Mouse (Mus musculus) cerebellum, postnatal 10 days (tissue): ENCODE measurements around the gene Cabp2.
A peak's percentile ranks its signal among the peaks of the same experiment; 100 is the strongest.
"Not testable (repeated sequence)": the region's sequence is repeated elsewhere in the genome, so short reads cannot be mapped to it uniquely, and the experiment has no call there.

ENCODE experiments used
- DNase-seq, 2 experiments: peaks; one replicate each; pipeline ENCODE4 v3.0.0; 2021; ENCODE audit warnings: mixed read lengths in 2 of 2

Cabp2 gene

DNA sequence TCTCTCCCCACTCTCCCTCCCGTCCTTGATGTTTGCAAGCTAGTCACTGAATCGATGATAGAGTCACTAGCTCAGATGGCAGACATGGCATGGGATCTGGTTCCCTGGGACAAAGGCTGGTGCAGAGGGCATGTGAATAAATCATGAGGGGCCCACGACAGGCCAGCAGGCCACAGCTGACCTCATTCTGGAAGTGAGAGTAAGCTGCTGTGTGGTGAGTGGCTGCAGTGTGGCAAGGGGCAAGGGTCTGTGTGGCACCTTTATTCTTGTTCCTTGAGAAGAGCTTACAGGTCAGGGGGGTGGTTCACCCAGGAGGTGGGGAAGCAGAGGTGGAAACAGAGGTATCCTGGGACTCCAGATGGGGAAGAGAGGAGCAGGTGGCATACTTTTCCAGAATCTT, at the start of gene Cabp2:
TSS of gene Cabp2 (plus strand) at position 185 of the 400 bp plus-strand sequence.
- DNase-seq: no peak

DNA sequence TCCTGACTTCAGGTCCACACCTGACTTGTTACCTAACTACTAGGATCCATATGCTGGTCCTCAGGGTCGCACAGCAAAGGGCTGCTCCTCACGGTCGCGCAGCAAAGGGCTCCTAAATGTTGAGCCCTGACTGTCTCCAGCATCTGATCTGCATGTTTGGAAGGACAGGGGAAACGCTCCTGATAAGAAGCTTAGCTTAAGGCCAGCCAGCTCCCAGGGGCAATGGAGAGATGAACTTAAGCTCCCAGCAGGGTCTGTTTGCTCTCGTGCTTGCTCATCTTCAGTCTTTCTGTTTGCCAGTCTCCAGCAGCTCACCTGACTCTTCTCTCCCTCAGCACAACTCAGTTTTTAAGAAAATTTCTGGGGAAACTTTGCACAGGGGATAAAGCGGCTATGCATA, 48.7 kb upstream of the Cabp2 start:
- no peak for DNase-seq

DNA sequence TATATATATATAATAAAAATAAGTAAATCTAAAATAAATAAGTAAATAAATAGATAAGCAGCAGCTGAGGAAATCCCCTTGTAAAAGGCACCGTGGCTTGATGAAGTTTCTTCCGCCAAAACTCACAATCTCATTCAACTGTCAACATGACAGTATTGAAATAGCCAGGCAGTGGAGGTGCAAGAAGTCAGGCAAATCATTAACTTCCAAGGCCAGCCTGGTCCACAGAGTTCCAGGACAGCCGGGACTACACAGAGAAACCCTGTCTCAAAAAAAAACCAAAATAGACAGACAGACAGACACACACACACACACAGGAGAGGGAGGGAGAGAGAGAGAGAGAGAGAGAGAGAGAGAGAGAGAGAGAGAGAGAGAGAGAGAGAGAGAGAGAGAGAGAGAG, 48.1 kb upstream of the Cabp2 start:
- no peak for DNase-seq

DNA sequence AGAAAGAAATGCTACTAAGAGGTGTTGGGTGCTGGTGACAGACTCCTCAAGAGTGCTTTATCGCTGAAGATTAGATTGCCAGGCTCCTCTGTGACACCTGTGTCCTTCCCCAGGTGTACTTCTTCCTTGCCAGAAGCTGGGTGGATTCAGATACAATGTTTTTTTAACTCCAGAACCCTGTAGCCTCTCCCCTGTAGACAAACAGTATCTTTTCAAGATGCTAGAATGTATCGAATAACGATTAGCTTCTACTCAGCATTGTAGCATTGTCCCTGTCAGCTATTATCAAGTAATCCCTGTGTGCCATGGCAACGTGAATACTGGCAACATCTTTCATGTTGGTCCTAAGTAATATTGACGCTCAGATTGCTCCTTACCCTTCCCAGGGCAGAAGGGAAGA, 47.6 kb upstream of the Cabp2 start:
- DNase-seq: no peak

DNA sequence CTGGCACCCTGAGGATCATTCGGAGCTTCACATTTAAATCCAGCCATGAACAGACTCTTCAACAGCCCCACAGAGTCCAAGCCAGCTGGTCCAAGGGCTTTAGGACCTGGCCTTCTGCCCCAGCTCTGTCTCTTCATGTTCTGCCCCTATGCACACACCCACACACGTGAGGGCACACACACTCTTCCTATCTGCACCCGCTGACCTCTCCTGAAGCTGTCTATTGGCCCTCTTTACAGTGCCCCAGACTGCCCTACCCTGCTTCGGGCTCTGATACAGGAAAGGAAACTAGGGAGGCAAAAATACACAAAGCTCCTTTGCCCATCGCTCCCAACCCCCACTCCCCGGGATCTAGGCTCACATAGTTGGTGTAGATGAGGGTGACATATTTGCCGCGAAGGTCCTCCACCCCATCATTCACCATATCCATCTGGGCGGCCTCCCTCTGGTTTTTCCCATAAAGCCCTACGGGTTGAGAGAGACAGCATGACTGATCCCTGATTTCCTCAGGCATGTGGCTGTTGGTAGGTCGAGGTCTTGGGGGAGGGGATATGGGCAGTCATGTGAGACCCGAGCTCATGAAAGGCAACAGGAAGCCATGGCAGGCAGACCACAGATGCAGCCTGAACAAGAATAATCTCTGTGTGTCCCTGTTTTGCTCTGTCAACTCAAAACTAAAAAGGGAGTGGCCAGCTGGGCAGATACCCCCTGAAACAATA, 44.9 kb upstream of the Cabp2 start:
- no peak for DNase-seq

DNA sequence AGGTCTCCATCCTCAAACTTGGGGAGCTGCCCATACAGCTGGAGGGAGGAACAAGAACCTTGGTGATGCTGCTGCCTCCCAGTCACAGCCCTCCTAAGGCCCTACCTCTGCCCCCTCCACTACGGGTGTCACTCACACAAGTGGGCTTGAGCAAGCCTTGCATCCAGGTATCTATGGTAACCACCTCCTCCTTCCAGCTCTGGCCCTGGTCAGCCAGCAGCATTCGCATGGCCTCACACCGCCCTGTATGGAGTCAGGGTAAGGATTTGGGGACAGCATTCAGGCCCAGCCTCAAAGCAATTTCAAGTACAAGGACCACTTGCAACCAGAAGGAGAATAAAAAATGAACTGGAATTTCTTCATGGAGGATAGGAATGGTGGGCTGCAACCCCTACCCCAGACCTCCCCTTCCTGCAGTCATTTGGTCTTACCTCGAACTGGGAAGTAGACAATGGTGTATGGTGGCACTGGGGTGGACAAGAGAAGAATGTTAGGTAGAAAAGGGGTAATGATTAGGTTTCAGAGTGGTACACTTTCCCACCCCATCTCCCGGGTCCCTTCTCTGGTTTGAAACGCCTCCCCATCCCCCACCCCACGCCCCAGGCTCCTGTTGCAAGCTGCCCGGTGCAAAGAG, 44.1 kb upstream of the Cabp2 start:
- not testable (repeated sequence) for DNase-seq

DNA sequence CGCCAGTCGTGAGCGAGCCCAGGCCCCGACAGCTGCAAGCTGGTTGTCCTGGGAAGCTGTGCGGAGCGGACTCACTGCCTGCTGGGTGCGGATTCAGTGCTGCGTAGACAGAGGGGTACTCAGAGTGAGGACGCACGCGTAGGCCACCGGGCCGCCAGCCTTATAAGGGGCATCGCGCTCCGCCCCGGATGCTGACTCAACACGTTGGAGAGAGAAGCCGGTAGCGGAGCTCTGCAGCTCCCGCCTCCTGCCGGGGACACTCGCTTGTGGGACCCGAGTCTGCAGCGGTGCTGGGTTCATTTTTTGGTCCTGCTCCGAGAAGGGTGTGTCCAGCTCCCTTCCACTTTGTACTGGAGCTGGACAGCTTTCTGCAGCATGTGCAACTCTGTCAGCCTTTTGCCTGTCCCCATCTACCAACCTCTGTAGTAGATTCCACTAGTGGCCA, 43.6 kb upstream of the Cabp2 start, which contains the start of gene Gstp1:
TSS of gene Gstp1 (minus strand) at position 198 of the 445 bp plus-strand sequence.
- DNase-seq: peak; percentile 81 to 87

DNA sequence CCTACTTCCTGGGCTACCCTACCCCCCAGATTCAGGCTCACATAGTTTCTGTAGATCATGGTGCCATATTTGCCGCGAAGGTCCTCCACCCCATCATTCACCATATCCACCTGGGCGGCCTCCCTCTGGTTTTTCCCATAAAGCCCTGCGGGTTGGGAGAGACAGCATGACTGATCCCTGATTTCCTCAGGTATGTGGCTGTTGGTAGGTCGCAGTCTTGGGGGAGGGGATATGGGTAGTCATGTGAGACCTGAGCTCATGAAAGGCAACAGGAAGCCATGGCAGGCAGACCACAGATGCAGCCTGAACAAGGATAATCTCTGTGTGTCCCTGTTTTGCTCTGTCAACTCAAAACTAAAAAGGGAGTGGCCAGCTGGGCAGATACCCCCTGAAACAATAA, 40.4 kb upstream of the Cabp2 start:
- not testable (repeated sequence) for DNase-seq

DNA sequence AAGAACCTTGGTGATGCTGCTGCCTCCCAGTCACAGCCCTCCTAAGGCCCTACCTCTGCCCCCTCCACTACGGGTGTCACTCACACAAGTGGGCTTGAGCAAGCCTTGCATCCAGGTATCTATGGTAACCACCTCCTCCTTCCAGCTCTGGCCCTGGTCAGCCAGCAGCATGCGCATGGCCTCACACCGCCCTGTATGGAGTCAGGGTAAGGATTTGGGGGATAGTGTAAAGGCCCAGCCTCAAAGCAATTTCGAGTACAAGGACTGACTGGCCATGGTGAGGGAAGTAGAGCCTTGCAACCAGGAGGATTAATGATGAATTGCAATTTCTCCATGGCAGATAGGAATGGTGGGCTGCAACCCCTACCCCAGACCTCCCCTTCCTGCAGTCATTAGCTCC, 39.9 kb upstream of the Cabp2 start:
- DNase-seq: not testable (repeated sequence)

DNA sequence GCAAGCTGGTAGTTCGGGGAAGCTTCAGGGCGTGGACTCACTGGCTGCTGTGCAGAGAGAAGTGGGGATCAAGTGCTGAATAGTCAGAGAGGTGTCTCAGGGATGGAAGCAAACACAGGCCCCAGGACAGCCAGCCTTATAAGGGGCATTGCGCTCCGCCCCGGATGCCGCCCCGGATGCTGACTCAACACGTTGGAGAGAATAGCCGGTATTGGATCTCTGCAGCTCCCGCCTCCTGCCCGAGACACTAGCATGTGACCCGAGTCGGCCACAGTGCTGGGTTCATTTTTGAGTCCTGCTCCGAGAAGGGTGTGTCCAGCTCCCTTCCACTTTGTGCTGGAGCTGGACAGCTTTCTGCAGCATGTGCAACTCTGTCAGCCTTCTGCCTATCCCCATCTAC, 39.3 kb upstream of the Cabp2 start:
- no peak for DNase-seq

DNA sequence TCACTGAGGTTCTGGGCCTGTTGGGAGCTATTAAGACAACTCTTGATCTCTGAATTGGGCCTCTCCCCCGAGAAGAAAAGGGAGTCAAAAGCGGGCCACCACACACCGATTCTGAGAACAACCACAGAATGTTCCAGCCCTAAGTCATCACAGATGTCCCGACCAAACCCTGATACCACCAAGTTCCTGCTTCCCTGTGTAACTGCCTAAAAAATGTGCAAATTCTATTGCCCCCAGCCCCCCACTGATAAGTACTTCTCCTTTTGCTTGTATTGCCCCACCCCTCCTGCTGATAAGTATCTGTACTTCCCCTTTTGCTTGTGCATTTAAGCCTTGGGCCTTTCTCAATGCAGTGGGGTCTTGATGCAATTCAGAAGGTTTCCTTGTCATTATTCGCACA, 37.3 kb upstream of the Cabp2 start:
- not testable (repeated sequence) for DNase-seq

DNA sequence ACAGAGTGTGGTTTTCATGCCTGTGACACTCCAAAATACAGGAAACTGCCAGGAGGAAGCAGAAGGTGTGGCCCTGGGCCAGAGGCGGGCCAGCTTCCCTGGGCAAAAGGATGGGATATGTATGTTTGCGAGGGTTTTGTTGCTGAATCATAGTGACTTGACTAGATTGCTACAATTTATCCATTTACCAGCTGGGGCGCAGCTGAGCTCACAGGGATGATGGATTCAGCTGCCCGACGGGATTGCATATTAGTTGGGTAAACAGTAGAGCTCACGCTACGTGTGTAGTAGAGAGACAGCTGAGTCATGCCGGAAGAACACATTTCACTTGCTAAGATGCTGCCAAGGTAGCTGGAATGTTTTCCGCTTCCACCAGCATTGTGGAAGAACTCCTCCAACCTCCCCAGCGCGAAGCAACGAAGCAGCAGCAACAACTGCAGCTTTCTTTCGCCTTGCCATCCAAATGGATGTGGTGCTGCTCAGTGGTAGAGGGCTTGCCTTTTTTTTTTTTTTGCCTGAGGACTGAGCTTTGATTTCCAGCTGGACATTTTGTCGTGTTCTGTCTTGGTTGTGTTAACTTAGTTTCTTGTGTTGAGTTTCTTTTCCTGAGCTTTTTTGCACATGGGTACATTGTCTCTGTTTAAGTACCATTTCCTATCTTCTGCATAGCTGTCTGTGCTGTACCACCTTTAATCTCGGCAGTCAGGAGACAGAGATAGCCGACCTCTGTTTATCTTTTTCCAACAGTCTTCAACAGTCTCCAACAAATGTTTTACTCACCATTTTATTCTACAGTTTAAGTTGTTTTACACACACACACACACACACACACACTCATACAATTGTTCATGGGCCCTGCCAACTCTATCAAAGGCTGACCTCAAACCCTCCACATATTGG, 35.2 kb upstream of the Cabp2 start, which contains the start of gene Gstp2:
TSS of gene Gstp2 (minus strand) at position 58 of the 900 bp plus-strand sequence.
- DNase-seq: peak; percentile 82 to 86

DNA sequence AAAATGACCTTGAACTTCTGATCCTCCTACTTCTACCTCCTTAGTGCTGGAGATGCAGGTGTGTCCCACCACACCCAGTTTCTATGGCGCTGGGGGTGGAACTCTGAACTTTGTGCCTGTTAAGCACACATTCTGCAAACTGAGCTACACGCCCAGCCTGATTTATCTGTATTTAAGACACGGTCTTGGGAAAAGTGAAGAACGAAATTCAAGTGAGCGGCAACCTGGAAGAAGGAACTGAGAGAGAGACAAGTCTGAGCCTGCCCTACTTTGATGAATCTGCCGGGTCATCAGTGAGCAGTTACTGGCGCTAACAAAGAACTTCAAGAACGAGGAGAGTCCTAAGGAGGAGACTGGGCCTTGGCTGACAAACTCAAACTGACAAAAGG, 34.5 kb upstream of the Cabp2 start:
- no peak for DNase-seq

DNA sequence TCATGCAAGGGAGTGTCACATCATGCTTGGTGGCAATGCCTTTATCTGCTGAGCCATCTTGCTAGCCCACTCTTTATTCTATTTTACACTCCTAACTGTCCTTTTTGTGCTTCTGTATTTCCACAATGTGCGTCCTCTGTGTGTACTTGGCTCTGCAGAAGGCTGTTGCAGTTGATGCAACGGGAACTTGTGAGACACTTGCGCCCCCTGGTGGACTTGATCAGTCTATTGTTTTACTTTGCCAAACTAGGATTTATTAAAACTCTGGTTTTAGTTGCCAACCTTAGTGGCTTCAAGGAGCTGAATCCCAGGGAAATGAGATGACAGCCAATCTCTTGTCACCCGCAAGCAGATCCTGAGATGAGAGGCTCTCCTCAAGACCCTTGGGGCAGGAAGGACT, 33.5 kb upstream of the Cabp2 start:
- DNase-seq: peak; percentile 91 to 95

DNA sequence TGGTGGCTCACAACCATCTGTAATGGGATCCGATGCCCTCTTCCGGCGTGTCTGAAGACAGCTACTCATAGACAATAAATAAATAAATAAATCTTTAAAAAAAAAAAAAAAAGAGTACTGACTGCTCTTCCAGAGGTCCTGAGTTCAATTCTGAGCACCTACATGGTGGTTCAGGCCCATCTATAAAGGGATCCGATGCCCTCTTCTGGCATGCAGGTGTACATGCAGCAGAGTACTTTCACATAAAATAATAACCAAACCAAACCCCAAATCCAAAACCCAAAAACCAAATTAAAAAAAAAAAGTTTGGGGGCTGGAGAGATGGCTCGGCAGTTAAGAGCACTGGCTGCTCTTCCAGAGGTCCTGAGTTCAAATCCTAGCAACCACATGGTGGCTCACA, 32.3 kb upstream of the Cabp2 start:
- DNase-seq: not testable (repeated sequence)

DNA sequence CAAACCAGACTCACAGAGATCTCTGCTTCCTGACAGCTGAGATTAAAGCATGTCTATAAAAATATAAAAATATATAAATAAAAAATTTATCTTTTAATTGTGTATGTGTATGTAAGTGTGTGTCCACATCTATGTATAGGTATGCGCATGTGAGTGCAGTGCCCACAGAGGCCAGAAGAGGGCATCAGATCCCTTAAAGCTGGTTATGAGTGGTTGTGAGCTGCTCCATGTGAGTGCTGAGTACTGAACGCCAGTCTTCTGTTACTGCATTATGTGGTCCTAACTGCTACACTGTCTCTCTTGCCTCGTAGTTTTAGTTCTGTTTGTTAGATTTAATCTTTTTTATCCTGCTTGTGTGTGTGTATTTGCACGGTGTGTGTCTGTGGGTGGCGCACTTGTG, 30.4 kb upstream of the Cabp2 start:
- no peak for DNase-seq

DNA sequence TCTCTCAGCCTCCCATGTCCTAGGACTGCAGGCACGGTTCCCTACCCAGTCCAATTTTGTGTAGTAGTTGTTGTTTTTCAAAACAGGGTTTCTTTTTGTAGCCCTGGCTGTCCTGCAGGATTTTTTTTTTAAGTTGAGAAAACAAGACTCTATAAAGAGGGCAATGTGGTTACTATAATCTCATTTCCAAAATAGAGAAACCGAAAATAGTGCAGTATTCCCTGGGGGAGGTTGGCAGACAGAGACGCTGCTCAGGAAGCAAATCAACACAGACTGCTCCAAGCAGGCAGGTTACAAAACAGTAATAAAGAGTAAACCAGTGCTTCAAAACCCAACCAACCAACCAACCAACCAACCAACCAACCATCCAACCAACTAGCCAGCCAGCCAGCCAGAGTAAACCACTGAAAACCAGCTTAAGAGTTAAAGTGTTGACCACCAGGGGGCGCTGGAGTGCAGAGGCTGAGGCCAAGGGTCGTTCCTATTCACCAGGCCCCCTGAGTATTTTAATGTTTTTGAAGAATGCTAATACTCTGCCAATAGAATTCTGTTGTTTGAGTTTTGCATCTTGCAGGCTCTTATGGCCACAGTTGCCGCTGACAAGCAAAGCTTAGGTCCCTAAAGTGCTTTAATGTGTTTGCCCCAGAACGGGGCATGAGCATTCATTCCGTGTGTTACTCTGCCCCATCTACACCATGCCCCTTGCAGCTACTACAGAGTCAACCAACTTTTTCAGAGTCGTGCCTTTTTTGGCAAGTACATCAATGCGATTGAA, 29.4 kb upstream of the Cabp2 start:
- peak; percentile 86 to 92 for DNase-seq

DNA sequence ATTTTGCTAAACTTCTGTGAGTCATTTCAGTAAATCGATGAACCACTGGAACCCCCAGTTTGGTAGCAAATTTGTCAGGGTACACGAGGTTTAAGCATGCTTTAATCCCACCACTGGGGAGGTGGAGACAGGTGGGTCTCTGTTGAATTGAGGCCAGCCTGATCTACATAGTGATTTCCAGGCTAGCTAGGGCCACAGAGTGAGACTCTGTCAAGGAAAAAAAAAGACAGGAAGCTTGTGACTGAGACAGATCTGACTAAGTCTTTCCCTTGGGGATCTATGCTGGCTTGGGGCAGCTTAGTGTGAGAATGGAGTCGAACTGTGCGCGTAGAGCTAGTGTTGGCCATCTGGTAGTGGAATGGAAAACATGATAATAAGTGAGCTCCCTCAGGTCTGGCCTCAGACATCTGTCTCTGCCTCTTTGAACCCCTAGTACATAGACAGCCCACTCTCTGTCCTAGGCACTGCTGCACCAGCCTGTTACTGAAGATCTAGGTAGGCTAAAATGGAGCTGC, 28.8 kb upstream of the Cabp2 start:
- DNase-seq: no peak

DNA sequence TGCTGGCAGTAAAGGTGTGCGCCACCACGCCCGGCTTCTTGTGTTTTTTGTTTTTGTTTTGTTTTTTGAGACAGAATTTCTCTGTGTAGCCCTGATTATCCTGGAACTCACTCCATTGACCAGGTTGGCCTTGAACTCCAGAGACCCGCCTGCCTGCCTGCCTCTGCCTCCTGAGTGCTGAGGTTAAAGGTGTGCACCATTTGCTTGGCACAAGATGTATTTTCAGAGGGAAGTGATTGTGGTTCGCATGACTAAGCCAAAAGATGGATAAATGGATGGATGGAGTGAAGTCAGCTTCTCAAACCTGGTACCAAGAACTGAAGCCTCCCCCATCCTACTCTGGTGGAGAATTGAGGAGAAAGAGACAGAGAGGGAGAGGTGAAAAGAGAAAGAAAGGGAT, 26.8 kb upstream of the Cabp2 start:
- DNase-seq: no peak

DNA sequence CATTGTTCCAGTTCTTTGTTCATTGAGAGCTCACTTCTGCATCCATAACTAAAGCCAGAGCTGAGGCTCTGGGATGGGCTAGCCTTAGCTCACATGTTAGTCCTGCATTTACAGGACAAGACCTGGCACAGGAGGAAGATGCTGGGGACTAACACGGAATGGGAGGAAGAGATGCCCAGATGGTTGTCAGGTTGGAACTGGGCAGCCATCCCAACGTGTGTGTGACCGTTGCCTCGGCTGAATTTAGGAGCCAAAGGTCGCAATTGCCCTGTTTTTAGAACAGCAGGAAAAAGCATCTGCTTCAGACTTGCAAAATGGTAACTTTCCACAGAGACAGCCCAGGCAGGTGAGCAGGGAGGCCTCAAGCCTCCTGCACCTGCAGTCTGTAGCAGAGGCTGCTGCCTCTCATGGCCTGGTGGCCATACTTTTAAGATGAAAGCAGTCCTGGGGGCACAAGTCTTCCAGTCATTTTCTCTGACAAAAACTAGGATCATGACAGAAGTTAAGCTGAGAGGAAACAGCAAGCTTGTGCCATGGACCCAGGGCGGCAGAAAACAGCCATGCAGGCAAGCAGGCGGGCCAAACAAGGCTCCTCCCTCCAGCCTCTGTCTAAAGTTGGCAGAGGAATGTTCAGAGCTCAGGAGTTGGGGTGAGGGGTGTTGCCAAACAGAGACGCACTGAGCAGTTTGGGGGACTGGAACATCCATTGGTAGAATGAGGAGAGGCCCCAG, 26.0 kb upstream of the Cabp2 start:
- peak; percentile 68 to 75 for DNase-seq

DNA sequence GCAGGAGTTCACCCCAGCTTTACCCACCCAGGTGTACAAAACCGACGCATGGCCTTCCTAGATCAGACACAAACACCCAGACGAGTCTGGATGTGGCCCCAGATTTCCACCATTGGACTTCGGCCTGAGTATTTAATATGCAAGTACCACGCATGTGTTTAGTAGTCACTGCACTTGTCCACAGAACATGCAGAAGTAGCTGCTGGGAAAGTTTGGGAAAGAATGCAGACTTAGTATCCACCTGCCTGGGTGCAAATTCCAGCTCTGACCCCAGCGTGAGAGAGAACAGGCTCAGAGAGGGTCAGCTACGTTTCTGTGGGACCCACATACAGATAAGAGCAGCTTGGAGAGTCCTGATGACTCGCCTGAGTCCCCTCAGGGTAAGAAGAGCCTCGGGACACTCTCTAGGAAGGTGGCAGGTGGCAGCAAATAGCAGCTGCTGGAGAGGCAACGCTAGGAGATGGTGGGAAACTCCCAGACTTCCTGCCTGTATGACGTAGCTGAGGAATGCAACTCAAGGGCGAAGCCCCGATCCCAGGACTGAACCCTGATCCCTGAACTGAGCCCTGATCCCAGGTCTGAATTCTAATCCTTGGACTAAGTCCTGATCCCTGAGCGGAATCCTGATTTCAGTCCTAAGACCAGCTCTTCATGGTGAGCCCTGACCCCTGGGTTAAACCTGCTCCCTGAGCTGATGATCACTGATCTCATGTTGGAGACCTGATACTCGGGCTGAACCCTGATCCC, 25.3 kb upstream of the Cabp2 start:
- DNase-seq: no peak
